Mouse (Mus musculus) right cerebral cortex, postnatal 14 days (tissue): ENCODE measurements around the gene Epha7.

ENCODE experiments used
- DNase-seq: peaks from one replicate; pipeline ENCODE4 v3.0.0; 2022

Gene Epha7

DNA sequence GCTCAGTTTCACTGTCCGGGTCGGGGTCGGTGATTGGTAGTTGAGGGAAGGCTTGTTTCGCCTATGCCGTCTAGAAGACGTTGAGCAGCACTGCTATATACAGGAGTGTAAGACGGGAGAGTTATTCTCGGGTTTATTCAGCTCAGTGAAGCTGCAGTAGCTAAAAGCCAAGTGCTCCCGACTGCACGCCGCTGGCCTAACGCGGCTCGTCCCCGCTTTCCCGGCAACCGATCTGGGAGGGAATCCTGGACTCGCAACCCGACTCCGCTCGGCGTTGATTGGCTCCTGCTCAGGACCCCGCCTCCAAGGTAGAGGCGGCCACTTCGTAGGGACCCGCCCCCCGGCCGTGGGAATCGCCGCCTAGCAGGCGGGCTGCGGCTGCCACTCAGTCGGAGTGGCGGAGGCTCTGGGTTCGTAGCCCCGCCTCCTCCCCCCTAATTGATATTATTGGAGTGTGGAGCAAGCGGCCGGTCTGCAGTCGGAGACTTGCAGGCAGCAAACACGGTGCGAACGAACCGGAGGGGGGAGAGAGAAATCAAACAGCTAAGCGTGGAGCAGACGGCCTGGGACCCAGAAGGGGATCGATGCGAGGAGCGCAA lies at the start of gene Epha7:
Epha7 (plus strand) TSS at position 441 of the 599 bp plus-strand sequence.
- DNase-seq, result peak; percentile 95

- DNase-seq, result no peak
Observed at GRCm38 (mm10) chr4:28783961-28784360, 29.0 kb upstream of the Epha7 start.

GRCm38 (mm10) chr4:28808800-28809199 lies 4.1 kb upstream of the Epha7 start:
- DNase-seq, result peak; percentile 34

DNA sequence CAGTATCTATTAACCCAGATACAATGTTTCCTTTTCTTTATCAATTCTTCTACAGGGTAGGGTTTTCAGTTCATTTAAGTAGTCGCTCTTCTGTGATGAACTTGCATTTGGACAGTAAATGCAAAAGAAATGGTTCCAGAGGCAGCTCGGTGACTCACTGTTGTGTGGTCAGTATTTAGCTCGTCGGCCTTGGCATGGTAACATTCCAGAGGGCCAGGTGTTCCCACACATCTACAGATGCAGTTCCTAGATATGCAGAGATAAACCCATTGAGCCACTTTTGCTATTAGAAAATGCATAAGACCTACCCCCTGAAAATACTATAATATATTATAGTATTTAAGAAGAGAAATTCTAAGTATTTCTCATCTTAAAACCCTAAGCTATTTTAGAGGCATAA lies 3.2 kb upstream of the Epha7 start:
- no peak for DNase-seq

- peak; percentile 45 for DNase-seq
Observed at GRCm38 (mm10) chr4:28813551-28814475, 882 bp downstream of the Epha7 start.

DNA sequence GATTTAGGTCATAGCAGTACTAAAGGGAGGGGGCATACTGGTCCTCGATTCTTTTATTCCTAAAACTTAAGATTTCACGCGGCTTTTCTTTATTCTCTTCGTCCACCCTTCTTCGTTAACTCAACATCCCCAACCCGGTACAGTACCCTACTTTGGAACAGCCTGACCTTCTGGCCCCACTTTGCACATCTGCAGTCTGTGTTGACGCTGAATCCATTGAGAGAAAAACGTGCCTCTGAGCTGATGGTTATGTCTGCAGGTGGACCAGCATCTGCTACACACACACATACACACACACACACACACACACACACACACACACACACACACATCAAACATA lies 1.5 kb downstream of the Epha7 start:
- no peak for DNase-seq

GRCm38 (mm10) chr4:28814816-28815620 lies 2.1 kb downstream of the Epha7 start:
- DNase-seq, result peak; percentile 53

GRCm38 (mm10) chr4:28815621-28815920 lies 2.6 kb downstream of the Epha7 start:
- DNase-seq, result no peak

GRCm38 (mm10) chr4:28823616-28824015 lies 10.7 kb downstream of the Epha7 start:
- no peak for DNase-seq

- peak; percentile 26 for DNase-seq
Observed at GRCm38 (mm10) chr4:28824616-28825015, 11.7 kb downstream of the Epha7 start.

DNA sequence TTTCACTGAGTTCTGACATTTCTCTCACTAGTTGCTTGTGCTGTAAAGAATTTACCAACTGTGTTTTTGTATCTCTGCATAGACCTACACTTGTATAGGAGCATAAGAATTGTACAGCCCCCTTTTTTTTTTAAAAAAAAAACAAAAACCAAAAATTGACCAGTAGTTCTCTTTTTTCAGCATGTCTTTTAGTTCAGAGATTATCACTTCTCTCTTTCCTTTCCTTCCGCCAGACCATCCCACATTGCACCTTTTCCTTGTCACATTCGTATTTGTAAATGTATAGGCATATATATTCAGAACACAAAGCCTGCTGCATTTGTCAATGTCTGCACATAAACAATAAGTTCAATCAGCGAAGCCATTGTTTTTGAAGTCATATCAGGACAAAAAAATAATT lies 24.7 kb downstream of the Epha7 start:
- DNase-seq, result no peak

GRCm38 (mm10) chr4:28846311-28846710 lies 33.4 kb downstream of the Epha7 start:
- DNase-seq, result no peak

DNA sequence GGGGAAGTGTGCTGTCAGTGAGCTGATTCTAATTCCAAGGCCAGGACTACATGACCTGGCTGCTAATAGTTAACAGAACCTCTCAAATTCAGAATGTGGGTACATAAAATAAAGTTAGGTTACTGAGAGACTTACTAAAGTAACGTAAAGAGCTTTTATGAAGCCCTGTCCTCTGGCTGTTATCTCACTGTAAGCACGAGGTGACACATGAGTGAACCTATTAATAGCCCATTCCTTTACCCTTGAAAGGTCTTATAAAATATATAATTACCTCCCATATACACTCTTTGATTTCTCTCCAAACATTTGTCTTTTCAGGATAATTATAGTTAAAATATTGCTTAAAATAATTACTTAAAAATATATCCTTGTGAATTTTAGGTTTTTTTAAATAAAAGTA lies 37.5 kb downstream of the Epha7 start:
- DNase-seq, result no peak

DNA sequence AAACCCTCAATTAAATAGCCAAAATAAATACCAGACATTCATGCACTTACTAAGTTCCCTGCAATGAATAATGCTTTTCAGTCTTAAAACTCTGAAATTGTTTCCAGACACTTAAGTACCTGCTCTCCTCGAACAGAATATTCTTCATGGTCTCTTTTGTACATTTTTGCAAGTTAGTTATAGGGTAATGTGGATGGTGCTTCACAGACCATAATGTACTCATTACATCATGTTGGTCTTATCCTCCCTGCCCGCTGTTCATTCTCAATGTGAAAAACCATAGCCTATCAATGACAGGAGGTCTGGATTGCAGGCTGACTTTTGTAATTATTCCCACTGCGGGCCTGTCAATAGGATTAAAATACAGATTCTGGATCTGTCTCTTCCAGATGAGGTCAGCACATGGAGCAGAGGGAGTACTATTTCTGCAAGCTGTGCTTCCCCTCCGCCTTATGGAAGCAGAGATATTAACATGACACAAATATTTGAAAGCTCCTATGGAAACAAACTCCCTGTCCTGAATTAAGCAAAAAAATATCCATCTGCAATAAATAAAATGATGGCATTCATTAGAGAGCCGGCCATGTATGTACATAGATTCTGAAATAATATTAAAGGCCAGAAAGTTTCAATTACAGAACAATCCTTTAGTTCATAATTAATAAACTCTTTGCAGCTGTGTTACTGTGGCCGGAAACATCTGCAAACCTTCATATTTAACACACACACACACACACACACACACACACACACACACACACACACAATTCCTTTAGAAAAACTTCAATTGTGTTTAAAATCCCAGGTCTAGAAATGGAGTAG lies 50.1 kb downstream of the Epha7 start:
- no peak for DNase-seq

DNA sequence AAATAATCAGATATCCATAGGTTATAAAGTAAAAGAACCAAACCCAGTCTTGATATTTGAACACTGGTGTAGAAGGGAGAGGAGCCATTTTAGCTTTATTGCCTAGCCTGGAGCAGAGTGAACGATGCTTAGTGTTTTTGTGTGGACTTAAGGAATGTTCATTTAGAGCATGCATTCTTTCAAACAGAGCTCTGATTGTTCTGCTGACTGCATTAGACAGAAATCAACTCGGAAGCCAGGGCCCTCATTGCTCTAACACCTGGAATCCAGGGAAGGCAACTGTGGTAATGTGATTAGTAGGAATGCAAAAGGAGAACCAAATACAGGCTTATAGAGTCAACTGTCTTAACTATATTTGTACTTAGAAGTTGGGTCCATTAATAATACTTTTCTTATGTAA lies 53.5 kb downstream of the Epha7 start:
- DNase-seq, result no peak

DNA sequence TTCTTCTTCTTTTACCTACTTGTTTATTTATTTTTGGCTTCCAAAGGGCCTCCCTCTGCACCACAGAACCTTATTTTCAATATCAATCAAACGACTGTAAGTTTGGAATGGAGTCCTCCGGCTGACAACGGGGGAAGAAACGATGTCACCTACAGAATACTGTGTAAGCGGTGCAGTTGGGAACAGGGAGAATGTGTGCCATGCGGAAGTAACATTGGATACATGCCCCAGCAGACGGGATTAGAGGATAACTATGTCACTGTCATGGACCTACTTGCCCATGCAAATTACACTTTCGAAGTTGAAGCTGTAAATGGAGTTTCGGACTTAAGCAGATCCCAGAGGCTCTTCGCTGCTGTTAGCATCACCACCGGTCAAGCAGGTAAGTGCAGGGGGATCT lies 58.7 kb downstream of the Epha7 start:
- DNase-seq, result no peak

GRCm38 (mm10) chr4:28881271-28882044 lies 68.5 kb downstream of the Epha7 start:
- no peak for DNase-seq

- DNase-seq, result no peak
Observed at GRCm38 (mm10) chr4:28889630-28890029, 76.7 kb downstream of the Epha7 start.

DNA sequence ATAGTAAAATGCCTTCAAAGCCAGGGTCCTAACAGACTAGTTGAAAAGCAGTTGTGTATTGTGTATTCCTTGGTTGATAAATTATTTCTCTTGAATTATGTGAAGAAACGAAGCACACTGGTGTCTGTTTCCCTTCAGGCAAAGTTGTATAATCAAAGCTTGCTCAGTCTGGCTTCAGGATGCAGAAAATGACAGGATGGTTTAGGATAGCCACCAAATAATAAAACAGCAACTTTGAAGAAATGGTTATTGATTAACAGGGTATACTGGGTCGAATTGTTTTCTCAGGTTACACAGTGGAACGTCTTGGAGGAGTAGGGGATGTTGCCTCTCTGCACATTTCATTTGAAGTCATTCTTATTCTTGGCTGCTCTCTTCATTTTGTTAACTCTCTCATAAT lies 77.2 kb downstream of the Epha7 start:
- no peak for DNase-seq

DNA sequence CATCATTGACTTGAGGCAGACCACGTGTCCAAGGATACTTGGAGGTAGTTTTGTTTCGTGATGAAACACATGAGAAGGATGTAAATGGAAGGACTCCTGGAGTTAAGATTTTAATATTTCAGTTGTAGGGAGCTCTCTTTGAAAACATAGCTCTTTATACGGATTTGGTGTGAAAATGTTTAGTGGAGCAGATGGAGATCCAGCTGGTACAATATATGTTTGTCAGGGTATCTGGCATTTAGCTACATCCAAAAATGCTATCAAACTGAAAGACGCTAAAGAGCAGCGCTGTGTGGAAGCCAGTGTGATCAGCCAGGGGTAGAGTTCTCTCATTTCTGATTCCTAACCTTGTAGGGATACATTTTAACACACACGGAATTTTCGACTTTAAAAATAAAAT lies 82.5 kb downstream of the Epha7 start:
- no peak for DNase-seq

DNA sequence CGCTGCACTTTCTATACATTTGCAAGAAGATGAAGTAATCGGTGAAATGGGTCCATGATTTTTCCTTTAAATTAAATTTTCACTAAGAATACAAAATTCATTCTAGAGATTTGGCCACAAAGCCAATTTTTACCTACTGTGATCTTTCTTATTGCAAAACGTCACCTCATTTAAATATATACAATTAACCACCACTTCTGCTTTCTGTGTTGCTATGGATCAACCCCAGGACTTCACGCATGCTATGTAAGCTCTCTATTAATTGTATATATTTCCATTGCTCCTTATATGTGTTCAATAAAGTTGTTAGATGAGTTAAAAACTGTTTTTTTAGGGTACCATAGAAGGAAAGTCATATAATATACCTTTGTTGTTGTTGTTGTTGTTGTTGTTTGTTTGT lies 86.4 kb downstream of the Epha7 start:
- DNase-seq, result no peak

DNA sequence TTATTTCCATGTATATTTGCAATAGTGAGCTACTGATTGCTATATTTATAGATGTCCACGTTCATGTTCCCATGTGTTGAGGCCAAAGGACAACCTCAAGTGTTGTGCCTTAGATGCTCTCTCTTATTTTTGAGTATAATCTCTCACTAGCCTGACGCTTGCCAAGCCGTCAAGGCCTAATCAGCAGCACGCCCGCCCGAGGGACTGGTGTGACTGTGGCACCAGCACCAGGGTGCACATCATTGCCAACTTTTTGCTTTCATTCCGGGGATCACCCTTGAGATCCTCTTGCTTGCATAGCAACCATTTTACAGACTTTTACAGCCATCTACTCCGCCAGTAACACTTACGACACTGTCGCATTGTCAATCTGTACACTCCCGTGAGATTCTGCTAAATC lies 86.9 kb downstream of the Epha7 start:
- DNase-seq, result no peak
